Mouse (Mus musculus) liver, embryonic 14 days (tissue): ENCODE results near the gene Nmt1. TPM values are rescaled to one million over a fixed set of nuclear protein-coding genes. Genes with fewer than 3 reads are reported as not detected.

Source experiments
- polyA plus RNA-seq: library from polyadenylated mRNA; depleted of rRNA; stranded (reverse); fragments of >200 nt; gene quantifications from 2 replicates; pipeline ENCODE4 v1.2.3, GENCODE M21; 2012; rRNA removed

Gene Nmt1
- 19.7 and 25.3 TPM in 2 replicates for polyA plus RNA-seq

DNA sequence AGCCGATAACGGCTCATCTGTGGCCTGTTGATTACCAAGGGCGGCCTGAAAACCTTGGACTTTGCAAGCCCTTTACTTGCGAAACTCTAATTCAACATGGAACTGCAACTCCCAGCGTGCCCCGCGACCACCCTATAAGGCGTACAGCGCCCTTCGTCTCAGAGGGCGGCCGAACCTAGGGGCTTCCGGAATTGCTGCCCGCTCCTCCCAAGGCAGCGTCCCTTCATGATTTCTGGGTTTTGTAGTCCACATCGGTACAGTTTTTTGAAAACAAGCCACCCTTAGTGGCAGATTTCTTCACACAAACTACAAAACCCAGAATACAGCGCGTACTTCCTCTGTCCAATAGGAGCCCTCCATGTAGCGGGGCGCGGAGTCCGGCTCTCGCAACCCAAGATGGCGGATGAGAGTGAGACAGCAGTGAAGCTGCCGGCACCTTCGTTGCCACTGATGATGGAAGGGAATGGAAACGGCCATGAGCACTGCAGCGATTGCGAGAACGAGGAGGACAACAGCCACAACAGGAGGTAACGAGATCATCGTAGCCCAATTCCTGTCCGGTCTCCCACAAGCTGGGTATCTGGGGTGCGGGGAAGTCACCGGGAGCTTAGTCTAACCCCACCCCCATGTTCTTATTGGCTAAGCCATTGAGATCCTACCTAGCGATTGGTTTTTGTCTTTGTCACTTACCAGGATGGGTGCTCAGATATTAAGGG lies at the start of gene Nmt1, which contains the start of gene Dcakd:
Gene Nmt1, plus strand, starts transcription at position 15 of the 716 bp plus-strand sequence.
Gene Dcakd, minus strand, starts transcription at position 158 of the 716 bp plus-strand sequence.

DNA sequence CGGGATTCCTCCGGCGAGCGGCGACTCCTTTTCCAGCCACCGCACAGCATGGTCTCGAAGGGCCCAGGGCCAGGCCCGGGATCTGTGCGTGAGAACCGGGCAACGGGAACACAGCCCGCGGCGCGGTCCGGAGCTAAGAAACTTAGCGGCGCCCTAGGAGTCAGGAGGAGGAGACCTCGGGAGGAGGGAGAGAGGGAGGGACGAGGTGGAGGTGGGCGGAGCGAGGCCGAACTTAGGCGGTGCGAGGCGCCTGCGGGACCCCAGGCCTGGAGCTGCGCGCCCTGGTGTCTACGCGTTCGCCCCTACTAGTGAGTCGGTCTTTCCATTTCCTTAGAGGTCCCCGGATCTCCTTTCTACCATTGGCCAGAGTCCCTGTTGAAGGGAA lies 73.5 kb downstream of the Nmt1 start, which contains the start of the genes Plcd3 and Acbd4:
Gene Plcd3, minus strand, starts transcription at position 178 of the 385 bp plus-strand sequence.
Gene Acbd4, plus strand, starts transcription at position 202 of the 385 bp plus-strand sequence.

DNA sequence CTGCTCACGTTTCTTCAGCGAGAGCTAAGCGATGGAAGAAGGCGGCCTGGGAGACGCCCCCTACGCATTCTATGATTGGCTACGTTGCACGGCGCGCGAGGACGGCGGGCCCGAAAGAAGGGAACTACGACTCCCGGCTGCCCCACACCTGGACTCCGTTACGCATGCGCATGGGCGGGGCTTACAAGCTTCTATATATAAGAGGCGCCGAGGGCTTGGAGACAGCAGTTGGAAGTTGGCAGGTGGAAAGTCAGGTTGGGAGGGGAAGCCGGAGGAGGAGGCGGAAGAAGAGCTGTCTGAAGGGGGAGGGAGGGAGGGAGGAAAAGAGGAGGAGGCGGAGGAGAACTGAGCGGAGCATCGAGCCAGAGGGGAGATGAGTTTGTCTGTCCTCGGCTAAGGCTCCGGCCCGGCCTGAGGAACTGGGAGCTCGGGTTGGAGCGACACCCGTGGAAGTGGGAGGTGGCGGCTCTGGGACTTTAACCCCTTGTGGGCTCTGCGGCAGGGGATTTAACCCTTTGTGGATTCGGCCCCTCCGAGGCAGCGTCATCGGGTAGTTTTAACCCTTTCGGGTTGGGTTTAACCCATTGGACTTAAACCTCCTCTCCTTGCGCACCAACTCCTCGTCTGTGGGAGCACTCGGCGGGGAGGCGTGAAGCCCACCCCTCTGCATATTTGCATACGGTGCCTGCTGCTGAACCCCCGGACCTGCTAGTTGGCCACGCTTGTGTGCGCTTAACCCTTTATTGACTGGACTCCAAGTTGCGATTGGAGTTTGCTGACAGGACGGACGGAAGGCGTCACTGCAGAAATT lies 88.2 kb downstream of the Nmt1 start, which contains the start of gene Hexim1:
Gene Hexim1, plus strand, starts transcription at position 224 of the 811 bp plus-strand sequence.

Other genes with a start within 250 kb of the Nmt1 start
- 1.6 and 1.9 TPM in 2 replicates for gene Gjc1, start 208.5 kb upstream of the Nmt1 start, polyA plus RNA-seq
- not detected in 2 replicates for gene Higd1b, start 192.3 kb upstream of the Nmt1 start, polyA plus RNA-seq
- gene Eftud2, start 147.2 kb upstream of the Nmt1 start, polyA plus RNA-seq: 47.1 and 52.6 TPM in 2 replicates
- 0.35 and 0.71 TPM in 2 replicates for gene Ccdc103, start 147.0 kb upstream of the Nmt1 start, polyA plus RNA-seq
- gene Fam187a, start 143.0 kb upstream of the Nmt1 start, polyA plus RNA-seq: 0.01 TPM in 1 of 2 replicates, not detected in the other
- gene Gfap, start 127.3 kb upstream of the Nmt1 start, polyA plus RNA-seq: 12.3 and 14.0 TPM in 2 replicates
- 18.8 and 19.6 TPM in 2 replicates for gene Kif18b, start 103.1 kb upstream of the Nmt1 start, polyA plus RNA-seq
- 0.09 and 0.14 TPM in 2 replicates for gene C1ql1, start 81.5 kb upstream of the Nmt1 start, polyA plus RNA-seq
- 23.4 and 26.8 TPM in 2 replicates for gene Dcakd, start 143 bp downstream of the Nmt1 start, polyA plus RNA-seq
- 0.30 and 0.33 TPM in 2 replicates for gene Plcd3, start 73.5 kb downstream of the Nmt1 start, polyA plus RNA-seq
- 26.2 and 27.6 TPM in 2 replicates for gene Acbd4, start 73.5 kb downstream of the Nmt1 start, polyA plus RNA-seq
- gene Hexim1, start 88.0 kb downstream of the Nmt1 start, polyA plus RNA-seq: 10.6 and 11.8 TPM in 2 replicates
- 3.1 and 3.4 TPM in 2 replicates for gene Hexim2, start 104.2 kb downstream of the Nmt1 start, polyA plus RNA-seq
- 2.7 and 3.7 TPM in 2 replicates for gene Fmnl1, start 142.9 kb downstream of the Nmt1 start, polyA plus RNA-seq
- gene 1700023F06Rik, start 180.4 kb downstream of the Nmt1 start, polyA plus RNA-seq: 0.02 TPM in 1 of 2 replicates, not detected in the other
- not detected in 2 replicates for gene Spata32, start 190.2 kb downstream of the Nmt1 start, polyA plus RNA-seq
- gene Map3k14, start 239.3 kb downstream of the Nmt1 start, polyA plus RNA-seq: 0.51 and 0.67 TPM in 2 replicates